ENCODE assay signal across 9 mouse cellular contexts in genomic region chr1:162643752-162644151, GRCm38 (mm10). TPM values are rescaled to one million over a fixed set of nuclear protein-coding genes. Genes with fewer than 3 reads are reported as not detected.
DNase-seq lines count a peak whose midpoint lies in the region; ATAC-seq and TF ChIP-seq lines count a peak whose summit lies in the region.
"Had no signal": no experiment of that assay in that cellular context is flagged by ENCODE, and none has a peak within 500 bp of the region (broad histone marks: within the 10 kb centered on the region; RNA-seq: fewer than 3 reads in every experiment).

No protein-coding gene starts in this region.

- H3K4me3 ChIP-seq in embryonic facial prominence, embryonic 14.5 days (ENCODE audit: low read depth, low read length) = no peak overlapping the region
- H3K4me3 ChIP-seq in embryonic facial prominence, embryonic 10.5 days = no peak overlapping the region
- no peak overlapping the region for H3K4me3 ChIP-seq in MEL (ENCODE audit: control insufficient read depth in 1 of 2, insufficient read depth in 1 of 2, low read depth in 2 of 2, low read length in 2 of 2)

- TF ChIP-seq EP300 in MEL (IDR thresholded peaks at IDR 0.05; ENCODE audit: low read depth in 1 of 2, low read length in 2 of 2) = no peak

- WGBS in embryonic facial prominence, embryonic 14.5 days = 43% methylated on average over 4 of the region's 4 CpGs
- WGBS in embryonic facial prominence, embryonic 10.5 days = 51% methylated on average over 4 of the region's 4 CpGs

- H3K9me3 ChIP-seq in embryonic facial prominence, embryonic 14.5 days (ENCODE audit: control insufficient read depth, low read length) = no peaks in the 10 kb centered on the region
- no peaks in the 10 kb centered on the region for H3K9me3 ChIP-seq in embryonic facial prominence, embryonic 10.5 days
- no peaks in the 10 kb centered on the region for H3K9me3 ChIP-seq in MEL (replicated peaks; ENCODE audit: insufficient read depth, low read length)

- H3K36me3 ChIP-seq in embryonic facial prominence, embryonic 14.5 days (ENCODE audit: control insufficient read depth, insufficient read depth, low read length) = no peaks in the 10 kb centered on the region
- no peaks in the 10 kb centered on the region for H3K36me3 ChIP-seq in embryonic facial prominence, embryonic 10.5 days (replicated peaks)
- no peaks in the 10 kb centered on the region for H3K36me3 ChIP-seq in MEL (ENCODE audit: control insufficient read depth in 1 of 2, insufficient read depth in 2 of 2, low read length in 2 of 2)

- TF ChIP-seq CTCF in MEL (IDR thresholded peaks at IDR 0.05 in 2 of 3, conservative IDR thresholded peaks at IDR 0.05 in 1 of 3; ENCODE audit: control insufficient read depth in 1 of 3, insufficient read depth in 1 of 3, low read depth in 2 of 3, low read length in 3 of 3, poor library complexity in 1 of 3, severe bottlenecking in 1 of 3) = no peak

- H3K27me3 ChIP-seq in embryonic facial prominence, embryonic 14.5 days (replicated peaks; ENCODE audit: control insufficient read depth, insufficient read depth, low read length) = no peaks in the 10 kb centered on the region
- H3K27me3 ChIP-seq in embryonic facial prominence, embryonic 10.5 days (replicated peaks; ENCODE audit: low read depth, poor library complexity, severe bottlenecking) = no peaks in the 10 kb centered on the region
- H3K27me3 ChIP-seq in MEL (ENCODE audit: control insufficient read depth in 1 of 2, insufficient read depth in 2 of 2, low read length in 2 of 2) = peaks cover 2 to 5% of the 10 kb centered on the region in 2 experiments

- DNase-seq in embryonic facial prominence, embryonic 14.5 days (ENCODE audit: low spot score) = peak; percentile 24
- no peak for DNase-seq in embryonic facial prominence, embryonic 10.5 days (ENCODE audit: low spot score)
- no peak for DNase-seq in MEL (ENCODE audit: low read depth, low spot score)
- peak; percentile 73 to 77 for DNase-seq in cerebellum, postnatal 36 days
- DNase-seq in heart, postnatal 14 days = peak; percentile 84 to 85
- DNase-seq in left cerebral cortex, postnatal 14 days (ENCODE audit: low spot score in 2 of 2) = peak; percentile 57 to 61
- peak; percentile 23 for DNase-seq in right cerebral cortex, postnatal 4 days
- no peak for DNase-seq in spleen, postnatal 4 days (ENCODE audit: low spot score in 2 of 2)

- no peak for ATAC-seq in embryonic facial prominence, embryonic 14.5 days (ENCODE audit: low read depth)

- H3K27ac ChIP-seq in embryonic facial prominence, embryonic 14.5 days (replicated peaks; ENCODE audit: low read depth, low read length) = no peak overlapping the region
- H3K27ac ChIP-seq in embryonic facial prominence, embryonic 10.5 days (replicated peaks) = no peak overlapping the region
- no peak overlapping the region for H3K27ac ChIP-seq in MEL (ENCODE audit: control insufficient read depth, low read depth, low read length)

- H3K4me1 ChIP-seq in embryonic facial prominence, embryonic 14.5 days (ENCODE audit: control insufficient read depth, insufficient read depth, low read length) = no peaks in the 10 kb centered on the region
- H3K4me1 ChIP-seq in embryonic facial prominence, embryonic 10.5 days = peaks cover 8% of the 10 kb centered on the region; the same call in 1 of the 2 replicates
- H3K4me1 ChIP-seq in MEL (ENCODE audit: control insufficient read depth in 1 of 2, insufficient read depth in 2 of 2, low read length in 2 of 2) = 0 out of 4 replicates have a peak, but pooled peaks cover 0 to 3% of the 10 kb centered on the region in 2 experiments

- no peak for TF ChIP-seq RAD21 in MEL (IDR thresholded peaks at IDR 0.05; ENCODE audit: low read depth, low read length)

- H3K79me2 ChIP-seq in MEL (ENCODE audit: control insufficient read depth, insufficient read depth, low read length, poor library complexity) = no peaks in the 10 kb centered on the region

- no peak overlapping the region for H3K9ac ChIP-seq in embryonic facial prominence, embryonic 14.5 days (ENCODE audit: low read depth, low read length)
- H3K9ac ChIP-seq in MEL (ENCODE audit: control insufficient read depth, low read depth, low read length, poor library complexity, severe bottlenecking) = no peak overlapping the region

- intact Hi-C loops in heart, postnatal 14 days (cut with DNase I) = no loop called here
- intact Hi-C loops in left cerebral cortex, postnatal 14 days (cut with DNase I) = no loop called here

- H3K4me2 ChIP-seq in embryonic facial prominence, embryonic 14.5 days (ENCODE audit: low read depth, low read length) = no peak overlapping the region

- no peak for TF ChIP-seq POLR2A in MEL (IDR thresholded peaks at IDR 0.05; ENCODE audit: control insufficient read depth in 1 of 2, insufficient read depth in 1 of 2, low read depth in 1 of 2, low read length in 2 of 2, poor library complexity in 1 of 2)

TF ChIP-seq in MEL, 35 proteins besides CTCF, POLR2A, EP300 and RAD21:
- TF ChIP-seq MXI1 (IDR thresholded peaks at IDR 0.05; ENCODE audit: low read depth, low read length) (no peak), USF1 (IDR thresholded peaks at IDR 0.05; ENCODE audit: low read depth, low read length) (peak; percentile 36; the same call in 1 of the 2 replicates), SIN3A (IDR thresholded peaks at IDR 0.05; ENCODE audit: low read length) (no peak), USF2 (IDR thresholded peaks at IDR 0.05; ENCODE audit: borderline replicate concordance in 1 of 2, insufficient read depth in 1 of 2, low read depth in 1 of 2, low read length in 2 of 2) (no peak), MYB (IDR thresholded peaks at IDR 0.05; ENCODE audit: low read depth, low read length) (no peak)
TF ChIP-seq in MEL: peak in this region for 1.

RNA-seq across cellular contexts. Expression of gene Myoc, which starts 4.8 kb away (rescaled TPM):
- polyA plus RNA-seq in embryonic facial prominence, embryonic 14.5 days (2014; fragmentation: Nextera tagmentation; extraction: Ambion mirVana) = 0.26 TPM in 1 of 2 replicates, not detected in the other
- polyA plus RNA-seq in embryonic facial prominence, embryonic 10.5 days (2016; fragmentation: Nextera tagmentation; extraction: Ambion mirVana) = not detected in 2 replicates
- total RNA-seq in MEL (2012; rRNA removed) = not detected in 2 replicates
- polyA plus RNA-seq in MEL (2012; ENCODE audit: insufficient read depth in 1 of 2, insufficient read length in 2 of 2, low read depth in 1 of 2, low replicate concordance in 2 of 2, missing spikeins in 1 of 2) = not detected
- 1 to 10 TPM in 1 of 2 experiments, under 1 TPM in 1; 0.71 to 1.3 TPM for total RNA-seq in heart, postnatal 14 days (2021)
- total RNA-seq in left cerebral cortex, postnatal 14 days (2021) = 1 to 10 TPM; 4.0 to 7.8 TPM

RNA-seq across cellular contexts. Expression of gene Myocos, which starts 14.3 kb away (rescaled TPM):
- not detected in 2 replicates for polyA plus RNA-seq in embryonic facial prominence, embryonic 14.5 days (2014; fragmentation: Nextera tagmentation; extraction: Ambion mirVana)
- polyA plus RNA-seq in embryonic facial prominence, embryonic 10.5 days (2016; fragmentation: Nextera tagmentation; extraction: Ambion mirVana) = not detected in 2 replicates
- not detected in 2 replicates for total RNA-seq in MEL (2012; rRNA removed)
- not detected for polyA plus RNA-seq in MEL (2012; ENCODE audit: insufficient read depth in 1 of 2, insufficient read length in 2 of 2, low read depth in 1 of 2, low replicate concordance in 2 of 2, missing spikeins in 1 of 2)
- not detected for total RNA-seq in heart, postnatal 14 days (2021)
- total RNA-seq in left cerebral cortex, postnatal 14 days (2021) = not detected
- polyA plus RNA-seq: large intestine, adult 2 months had no signal

Comparison
In these comparisons a context has a peak if more than half of its experiments do, and no peak if none do; other contexts are left out.
1. DNase-seq: peak in embryonic facial prominence, embryonic 14.5 days (single experiment), cerebellum, postnatal 36 days (2 of 2), heart, postnatal 14 days (2 of 2), left cerebral cortex, postnatal 14 days (2 of 2) and right cerebral cortex, postnatal 4 days (single experiment); none in embryonic facial prominence, embryonic 10.5 days (single experiment), MEL (single experiment) and spleen, postnatal 4 days (0 of 2).